Mouse (Mus musculus) forebrain, embryonic 15.5 days (tissue): ENCODE results near the gene Yipf6. TPM values are rescaled to one million over a fixed set of nuclear protein-coding genes. Genes with fewer than 3 reads are reported as not detected.

Source experiments
- ATAC-seq: fragments of 200-750 bp; cut with Nextera tagmentation; replicated peaks from 2 replicates; pipeline ENCODE4 v1.8.0; 2017; ENCODE audit warnings: mild to moderate bottlenecking, moderate TSS enrichment, moderate library complexity
- H3K27ac ChIP-seq: fragments of 300-500 bp; sonication (generic); replicated peaks from 2 replicates; pipeline ENCODE4 v1.5.1; 2015; ENCODE audit warnings: mild to moderate bottlenecking, inconsistent platforms
- H3K27me3 ChIP-seq: fragments of 300-500 bp; sonication (generic); 2 replicates; pipeline ENCODE4 v1.6.1; 2015; ENCODE audit warnings: inconsistent platforms
- H3K36me3 ChIP-seq: fragments of 300-500 bp; sonication (generic); 2 replicates; pipeline ENCODE4 v1.6.1; 2015; ENCODE audit warnings: mild to moderate bottlenecking, inconsistent platforms
- H3K4me1 ChIP-seq: fragments of 300-500 bp; sonication (generic); 2 replicates; pipeline ENCODE4 v1.6.1; 2015; ENCODE audit warnings: inconsistent platforms
- H3K4me2 ChIP-seq: fragments of 300-500 bp; sonication (generic); replicated peaks from 2 replicates; pipeline ENCODE4 v1.6.1; 2015; ENCODE audit warnings: mild to moderate bottlenecking, inconsistent platforms
- H3K4me3 ChIP-seq: fragments of 300-500 bp; sonication (generic); 2 replicates; pipeline ENCODE4 v1.5.1; 2015; ENCODE audit warnings: mild to moderate bottlenecking, inconsistent platforms
- H3K9ac ChIP-seq: fragments of 300-500 bp; sonication (generic); replicated peaks from 2 replicates; pipeline ENCODE4 v1.6.1; 2015; ENCODE audit warnings: mild to moderate bottlenecking, inconsistent platforms
- H3K9me3 ChIP-seq: fragments of 300-500 bp; sonication (generic); 2 replicates; pipeline ENCODE4 v1.6.1; 2016; ENCODE audit warnings: inconsistent platforms
- WGBS: fragments of 180-500 bp; shearing (Covaris S2); methylation state at CpG from one replicate; pipeline ENCODE4 v1.1.7; 2015; ENCODE audit warnings: mixed read lengths; 5-methylcytosine and 5-hydroxymethylcytosine counted together
- polyA plus RNA-seq: library from polyadenylated mRNA; unstranded; fragments of >200 nt; fragmentation: Nextera tagmentation; extraction: Ambion mirVana; gene quantifications from 2 replicates; pipeline ENCODE4 v1.2.1, GENCODE M21; 2015

Gene Yipf6
- 20.5 and 21.2 TPM in 2 replicates for polyA plus RNA-seq

DNA sequence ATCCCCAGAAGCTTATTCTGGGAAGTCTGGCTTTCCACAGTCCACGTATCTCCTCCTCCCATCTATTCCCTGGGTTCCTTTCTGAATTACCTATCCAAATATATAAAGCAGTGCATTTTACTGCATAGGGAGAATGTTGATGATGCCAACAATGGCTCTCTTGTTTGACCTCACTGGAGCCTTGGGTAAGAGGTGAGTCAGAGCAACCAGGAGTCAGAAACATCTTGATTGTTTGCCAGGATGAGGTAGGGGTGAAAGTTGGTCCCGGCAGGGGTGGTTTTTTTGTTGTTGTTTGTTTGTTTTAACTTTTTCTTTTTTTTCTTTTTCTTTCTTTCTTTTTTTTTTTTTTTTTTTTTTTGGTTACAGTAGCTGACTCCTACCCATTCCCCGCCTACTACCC is at the start of gene Yipf6:
Gene Yipf6, plus strand, starts transcription at position 216 of the 400 bp plus-strand sequence.
- H3K27me3 ChIP-seq: no peaks in the 10 kb centered on the region
- H3K36me3 ChIP-seq: no peaks in the 10 kb centered on the region
- H3K4me1 ChIP-seq: peaks cover 11% of the 10 kb centered on the region
- peak within 1 kb of the TSS; percentile 90 for H3K27ac ChIP-seq
- no peaks in the 10 kb centered on the region for H3K9me3 ChIP-seq
- H3K4me2 ChIP-seq: peak within 1 kb of the TSS; percentile 54
- H3K4me3 ChIP-seq: peak within 1 kb of the TSS; percentile 63
- H3K9ac ChIP-seq: peak within 1 kb of the TSS; percentile 65
- 72% methylated on average over 3 of the region's 3 CpGs for WGBS
- ATAC-seq: no peak

DNA sequence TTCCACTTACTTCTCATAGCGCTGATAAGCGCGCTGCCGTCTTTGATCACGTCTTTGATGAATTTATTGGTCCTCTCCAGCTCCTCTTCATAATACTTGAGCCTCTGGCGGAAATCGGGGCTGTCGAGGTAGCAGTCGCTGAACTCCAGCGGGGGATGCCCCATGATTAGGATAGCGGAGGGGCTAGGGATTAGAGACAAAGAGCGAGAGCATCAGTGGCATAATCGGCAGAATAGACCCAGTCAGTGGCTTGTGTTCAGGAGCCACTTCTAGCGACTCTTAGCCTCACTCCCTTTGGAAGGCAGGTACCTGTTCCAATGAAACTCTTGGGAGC is 46.1 kb upstream of the Yipf6 start:
- H3K27ac ChIP-seq: peak overlapping the region; percentile 93
- no peaks in the 10 kb centered on the region for H3K36me3 ChIP-seq
- peak overlapping the region; percentile 48 for H3K4me2 ChIP-seq
- peak overlapping the region; percentile 54 for H3K4me3 ChIP-seq
- no peaks in the 10 kb centered on the region for H3K9me3 ChIP-seq
- H3K27me3 ChIP-seq: no peaks in the 10 kb centered on the region
- peak overlapping the region; percentile 62 for H3K9ac ChIP-seq
- no peak; the same call in 1 of the 2 replicates for ATAC-seq
- peaks cover 14% of the 10 kb centered on the region for H3K4me1 ChIP-seq
- 9% methylated on average over 14 of the region's 14 CpGs for WGBS

DNA sequence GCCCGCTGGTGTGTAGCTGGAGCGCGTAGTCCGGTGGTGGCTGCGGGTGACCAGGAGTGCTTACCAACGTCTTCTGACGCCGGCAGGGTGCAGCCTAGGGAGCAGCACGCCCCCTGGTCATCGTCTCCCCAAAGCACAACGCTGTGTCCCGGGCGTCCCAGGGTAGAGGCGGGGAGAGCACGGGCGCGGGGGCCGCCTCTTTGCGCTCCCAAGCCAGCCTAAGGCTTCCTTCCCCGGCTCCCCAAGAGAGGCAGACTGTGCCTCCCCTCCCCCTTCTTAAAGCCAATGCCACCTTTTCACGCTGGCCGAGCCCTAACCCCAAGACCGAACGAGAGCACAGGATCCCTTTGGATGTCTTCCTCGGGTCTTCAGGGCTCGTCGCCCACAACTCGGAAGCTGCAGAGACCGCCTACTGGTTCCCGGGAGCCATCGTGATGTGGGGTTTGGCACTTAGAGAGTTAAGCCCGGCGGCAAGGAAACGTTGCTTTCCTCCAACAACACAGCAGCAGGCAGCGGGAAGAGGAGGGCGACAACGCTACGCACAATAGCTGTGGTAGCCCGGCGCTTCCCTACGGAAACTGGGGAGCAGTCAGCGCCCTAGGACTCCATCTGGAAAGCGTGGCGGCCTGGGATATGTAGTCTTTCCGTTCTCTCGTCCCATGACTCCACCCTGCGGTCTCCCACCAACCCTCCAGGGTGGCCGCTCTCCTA is 45.6 kb upstream of the Yipf6 start, which contains the start of gene Ophn1:
Gene Ophn1, minus strand, starts transcription at position 620 of the 711 bp plus-strand sequence.
- Histone ChIP-seq H3K27me3 (no peaks in the 10 kb centered on the region), H3K9ac (peak within 1 kb of the TSS; percentile 62), H3K27ac (peak within 1 kb of the TSS; percentile 93), H3K36me3 (no peaks in the 10 kb centered on the region), H3K4me3 (peak within 1 kb of the TSS; percentile 54), H3K4me2 (peak within 1 kb of the TSS; percentile 48), H3K4me1 (peaks cover 14% of the 10 kb centered on the region), H3K9me3 (no peaks in the 10 kb centered on the region)
- ATAC-seq: peak; percentile 98
- WGBS: 14% methylated on average over 48 of the region's 48 CpGs

DNA sequence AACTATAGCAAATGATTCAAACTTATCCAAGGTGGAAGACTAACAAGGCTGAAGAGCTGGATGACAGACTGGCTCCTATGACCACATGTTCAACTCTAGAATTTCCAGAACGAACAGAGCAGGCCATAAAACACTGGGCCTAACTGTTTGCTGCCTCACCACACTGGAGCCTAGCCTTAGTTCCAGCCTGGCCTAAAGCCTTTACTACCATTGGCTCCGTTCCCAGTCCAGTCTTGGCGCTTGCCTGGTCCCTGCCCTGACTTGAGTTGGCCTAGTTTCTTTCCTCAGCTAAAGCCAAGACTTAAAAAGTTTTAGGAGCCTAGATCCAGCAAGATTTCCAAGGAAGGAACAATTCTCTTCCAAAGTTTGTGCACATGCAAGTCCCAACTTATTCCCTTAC is 37.8 kb upstream of the Yipf6 start:
- Histone ChIP-seq H3K4me2 (no peak overlapping the region), H3K27me3 (no peaks in the 10 kb centered on the region), H3K9ac (no peak overlapping the region), H3K4me1 (no peaks in the 10 kb centered on the region), H3K27ac (no peak overlapping the region), H3K36me3 (no peaks in the 10 kb centered on the region), H3K4me3 (no peak overlapping the region), H3K9me3 (no peaks in the 10 kb centered on the region)
- 60% methylated on average over 3 of the region's 3 CpGs for WGBS
- ATAC-seq: no peak

DNA sequence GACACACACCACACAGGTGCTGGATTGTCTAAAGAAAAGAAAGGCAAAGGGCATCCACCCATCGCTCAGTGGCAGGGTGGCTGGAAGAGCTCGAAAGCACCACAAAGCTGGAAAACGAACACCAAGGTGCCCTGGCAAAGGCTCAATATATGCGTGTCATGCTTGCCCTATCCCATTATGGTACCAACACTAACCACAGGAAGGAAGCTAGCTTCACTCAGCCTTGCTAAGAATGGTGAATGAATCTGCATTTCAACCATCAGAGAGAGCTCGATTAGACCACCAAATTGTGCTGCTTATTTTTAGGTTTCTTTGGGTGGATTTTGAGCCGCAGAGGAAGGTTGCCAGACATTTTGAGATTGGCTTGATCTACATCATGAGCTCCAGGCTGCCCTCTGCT is 31.9 kb upstream of the Yipf6 start:
- H3K9ac ChIP-seq: no peak overlapping the region
- no peaks in the 10 kb centered on the region for H3K27me3 ChIP-seq
- WGBS: 81% methylated on average over 6 of the region's 6 CpGs
- ATAC-seq: no peak
- H3K36me3 ChIP-seq: no peaks in the 10 kb centered on the region
- H3K9me3 ChIP-seq: no peaks in the 10 kb centered on the region
- H3K27ac ChIP-seq: no peak overlapping the region
- no peak overlapping the region for H3K4me2 ChIP-seq
- H3K4me1 ChIP-seq: no peaks in the 10 kb centered on the region
- no peak overlapping the region for H3K4me3 ChIP-seq

DNA sequence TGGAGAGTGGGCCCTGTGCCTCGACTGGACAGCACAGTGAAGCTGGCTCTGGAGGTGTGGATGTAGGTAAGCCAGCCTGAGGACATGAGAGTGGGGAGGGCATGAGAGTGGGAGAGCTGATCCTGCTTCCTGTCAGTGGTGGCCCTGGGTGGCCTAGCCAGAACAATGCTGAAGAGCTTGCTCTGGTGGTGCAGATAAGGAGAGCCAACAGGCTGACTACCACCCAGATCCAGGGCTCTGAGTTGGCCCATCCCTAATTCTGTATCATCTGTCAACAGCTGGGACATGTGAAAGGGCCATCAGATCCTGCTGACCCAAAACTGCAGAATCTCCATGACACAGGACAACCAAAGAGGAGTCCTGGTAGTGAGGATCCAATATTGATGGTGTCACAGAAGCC is 27.2 kb upstream of the Yipf6 start:
- no peaks in the 10 kb centered on the region for H3K36me3 ChIP-seq
- no peaks in the 10 kb centered on the region for H3K4me1 ChIP-seq
- H3K4me2 ChIP-seq: no peak overlapping the region
- ATAC-seq: no peak
- WGBS: 53% methylated on average over 1 of the region's 1 CpGs
- H3K9ac ChIP-seq: no peak overlapping the region
- H3K27me3 ChIP-seq: no peaks in the 10 kb centered on the region
- no peaks in the 10 kb centered on the region for H3K9me3 ChIP-seq
- no peak overlapping the region for H3K27ac ChIP-seq
- H3K4me3 ChIP-seq: no peak overlapping the region

DNA sequence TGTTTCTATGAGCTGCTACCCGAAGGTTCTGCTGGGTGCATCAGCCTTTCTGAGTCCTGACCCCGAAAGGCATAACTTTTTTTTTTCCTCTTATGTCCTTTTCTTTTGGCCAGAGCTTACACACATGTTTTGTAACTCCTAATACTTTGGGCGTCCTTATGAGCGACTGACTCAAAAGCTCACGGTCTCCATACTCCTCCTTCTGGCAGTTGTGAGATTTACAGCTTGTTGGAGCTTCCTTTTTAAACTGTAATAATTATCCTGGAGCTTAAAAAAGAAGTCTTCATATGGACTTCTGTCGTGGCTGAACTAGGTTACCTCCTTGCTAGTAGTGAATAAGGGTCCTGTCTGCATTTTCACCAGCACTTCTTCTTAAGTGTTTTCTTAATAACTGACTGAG is 16.7 kb upstream of the Yipf6 start:
- H3K9me3 ChIP-seq: no peaks in the 10 kb centered on the region
- no peak overlapping the region for H3K4me3 ChIP-seq
- no peak overlapping the region for H3K9ac ChIP-seq
- no peak overlapping the region for H3K27ac ChIP-seq
- ATAC-seq: 0 out of 2 replicates have a peak, but pooled peaks have one; percentile 35
- H3K4me1 ChIP-seq: no peaks in the 10 kb centered on the region
- 24% methylated on average over 6 of the region's 6 CpGs for WGBS
- no peak overlapping the region for H3K4me2 ChIP-seq
- H3K36me3 ChIP-seq: no peaks in the 10 kb centered on the region
- no peaks in the 10 kb centered on the region for H3K27me3 ChIP-seq

DNA sequence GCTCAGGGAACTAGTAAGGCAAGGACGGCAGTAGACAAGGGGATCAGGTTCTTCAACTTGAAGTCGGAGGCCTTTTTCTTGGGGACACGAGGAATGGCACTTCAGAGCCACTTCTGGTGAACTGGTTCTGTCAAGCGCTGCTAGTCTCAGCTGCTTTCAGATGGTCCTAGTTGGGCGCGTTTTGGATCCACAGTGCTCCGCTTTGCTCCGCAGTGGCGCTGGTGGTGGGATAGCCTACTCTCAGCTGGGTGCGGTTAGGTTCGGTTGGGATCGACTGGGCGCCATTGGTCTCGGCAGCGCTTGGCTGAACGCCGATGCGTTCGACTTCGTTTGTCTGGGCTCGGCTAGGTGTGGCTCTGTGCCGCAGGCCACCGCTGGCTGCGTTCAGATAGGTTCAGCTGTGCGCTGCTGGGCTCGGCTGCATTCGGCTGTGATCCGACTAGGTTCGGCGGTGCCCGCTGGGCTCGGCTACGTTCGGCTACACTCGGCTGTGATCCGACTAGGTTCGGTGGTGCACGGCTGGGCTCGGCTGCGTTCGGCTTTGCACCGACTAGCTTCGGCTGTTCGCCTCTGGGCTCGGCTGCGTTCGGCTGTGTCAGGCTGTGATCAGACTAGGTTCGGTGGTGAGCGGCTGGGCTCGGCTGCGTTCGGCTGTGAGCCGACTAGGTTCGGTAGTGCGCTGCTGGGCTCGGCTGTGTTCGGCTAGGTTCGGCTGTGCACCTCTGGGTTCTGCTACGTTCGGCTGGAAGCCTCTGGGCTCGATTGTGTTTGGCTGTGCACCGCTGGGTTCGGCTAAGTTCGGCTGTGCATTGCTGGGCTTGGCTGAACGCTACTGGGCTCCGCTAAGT is 815 bp downstream of the Yipf6 start:
- peak overlapping the region; percentile 90 for H3K27ac ChIP-seq
- H3K4me3 ChIP-seq: peak overlapping the region; percentile 63
- H3K27me3 ChIP-seq: no peaks in the 10 kb centered on the region
- peak overlapping the region; percentile 65 for H3K9ac ChIP-seq
- peak; percentile 98 for ATAC-seq
- peak overlapping the region; percentile 54 for H3K4me2 ChIP-seq
- peaks cover 11% of the 10 kb centered on the region for H3K4me1 ChIP-seq
- H3K9me3 ChIP-seq: no peaks in the 10 kb centered on the region
- 22% methylated on average over 66 of the region's 66 CpGs for WGBS
- H3K36me3 ChIP-seq: no peaks in the 10 kb centered on the region

DNA sequence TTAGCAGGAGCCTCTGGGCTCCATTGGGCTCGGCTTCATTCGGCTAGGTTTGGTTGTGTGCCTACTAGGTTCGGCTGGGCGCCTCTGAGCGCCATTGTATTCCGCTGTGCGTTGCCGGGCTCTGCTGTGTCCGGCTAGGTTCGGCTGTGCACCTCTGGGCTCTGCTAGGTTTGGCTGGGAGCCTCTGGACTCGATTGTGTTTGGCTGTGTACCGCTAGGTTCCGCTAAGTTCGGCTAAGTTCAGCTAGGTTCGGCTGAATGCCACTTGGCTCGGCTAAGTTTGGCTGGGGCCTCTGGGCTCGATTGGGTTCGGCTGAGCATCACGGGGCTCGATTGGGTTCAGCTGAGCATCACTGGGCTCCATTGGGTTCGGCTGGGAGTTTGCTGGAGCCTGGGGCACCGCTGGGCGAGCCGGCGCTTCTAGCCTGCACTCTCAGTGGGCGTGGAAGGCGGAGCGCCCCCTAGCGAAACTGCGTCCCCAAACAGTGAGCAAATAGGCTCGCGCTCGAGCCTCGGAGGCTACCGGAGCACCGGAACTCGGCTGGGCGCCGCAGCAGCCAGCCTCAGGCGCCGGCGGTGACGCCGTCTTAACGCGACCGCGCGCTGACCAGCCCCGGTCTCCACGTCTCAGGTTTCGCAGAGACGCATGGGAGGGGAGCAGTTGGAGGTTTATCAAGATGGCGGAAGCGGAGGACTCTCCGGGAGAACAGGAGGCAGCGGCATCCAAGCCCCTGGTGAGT is 1.6 kb downstream of the Yipf6 start:
- peak overlapping the region; percentile 90 for H3K27ac ChIP-seq
- H3K4me3 ChIP-seq: peak overlapping the region; percentile 63
- WGBS: 19% methylated on average over 57 of the region's 57 CpGs
- ATAC-seq: peak; percentile 83
- no peaks in the 10 kb centered on the region for H3K27me3 ChIP-seq
- H3K4me1 ChIP-seq: peaks cover 11% of the 10 kb centered on the region
- H3K36me3 ChIP-seq: no peaks in the 10 kb centered on the region
- H3K9me3 ChIP-seq: no peaks in the 10 kb centered on the region
- H3K4me2 ChIP-seq: peak overlapping the region; percentile 54
- H3K9ac ChIP-seq: peak overlapping the region; percentile 63

DNA sequence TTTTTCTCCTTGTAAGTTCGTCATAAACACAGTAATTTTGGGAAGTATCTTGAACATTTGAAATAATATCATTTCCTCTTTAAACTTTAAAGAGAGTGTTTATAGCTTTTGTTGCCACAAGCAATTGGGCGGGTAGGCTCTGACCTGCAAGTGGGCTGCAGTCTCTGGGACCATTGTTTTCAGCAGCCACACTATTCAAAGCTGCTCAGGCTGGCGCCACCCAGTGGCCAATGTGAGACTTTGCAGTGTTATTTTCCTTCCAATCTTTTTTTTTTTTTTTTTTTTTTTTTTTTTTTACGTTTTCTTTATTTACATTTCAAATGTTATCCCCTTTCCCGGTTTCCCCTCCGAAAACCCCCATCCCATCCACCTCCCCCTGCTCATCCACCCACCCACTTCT is 17.8 kb downstream of the Yipf6 start:
- H3K27me3 ChIP-seq: no peaks in the 10 kb centered on the region
- H3K4me3 ChIP-seq: no peak overlapping the region
- H3K9me3 ChIP-seq: no peaks in the 10 kb centered on the region
- no peak overlapping the region for H3K4me2 ChIP-seq
- no peak overlapping the region for H3K9ac ChIP-seq
- 18% methylated on average over 6 of the region's 6 CpGs for WGBS
- H3K4me1 ChIP-seq: no peaks in the 10 kb centered on the region
- H3K27ac ChIP-seq: no peak overlapping the region
- no peak for ATAC-seq
- no peaks in the 10 kb centered on the region for H3K36me3 ChIP-seq

DNA sequence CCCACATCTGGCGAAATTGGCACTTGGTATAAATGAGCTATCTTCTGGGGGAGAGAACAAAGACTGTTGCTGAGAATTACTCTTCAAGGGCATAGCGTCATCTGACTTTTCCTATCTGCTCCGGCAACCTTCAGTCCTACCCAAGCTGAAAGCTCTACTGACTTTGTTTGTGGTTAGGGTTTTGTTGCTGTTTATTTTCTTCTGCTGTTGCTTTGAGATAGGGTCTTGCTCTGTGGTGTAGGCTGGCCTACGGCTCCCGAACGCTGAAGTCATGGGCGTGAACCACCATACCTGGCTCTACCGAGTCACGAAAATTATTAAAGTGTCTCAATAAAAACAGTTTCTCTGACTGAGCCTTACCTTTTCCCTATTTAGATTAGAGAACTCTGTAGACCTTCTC is 22.2 kb downstream of the Yipf6 start:
- H3K36me3 ChIP-seq: no peaks in the 10 kb centered on the region
- no peak overlapping the region for H3K27ac ChIP-seq
- no peaks in the 10 kb centered on the region for H3K9me3 ChIP-seq
- no peak overlapping the region for H3K9ac ChIP-seq
- no peak for ATAC-seq
- H3K4me2 ChIP-seq: no peak overlapping the region
- WGBS: 90% methylated on average over 9 of the region's 9 CpGs
- no peaks in the 10 kb centered on the region for H3K27me3 ChIP-seq
- no peak overlapping the region for H3K4me3 ChIP-seq
- no peaks in the 10 kb centered on the region for H3K4me1 ChIP-seq

DNA sequence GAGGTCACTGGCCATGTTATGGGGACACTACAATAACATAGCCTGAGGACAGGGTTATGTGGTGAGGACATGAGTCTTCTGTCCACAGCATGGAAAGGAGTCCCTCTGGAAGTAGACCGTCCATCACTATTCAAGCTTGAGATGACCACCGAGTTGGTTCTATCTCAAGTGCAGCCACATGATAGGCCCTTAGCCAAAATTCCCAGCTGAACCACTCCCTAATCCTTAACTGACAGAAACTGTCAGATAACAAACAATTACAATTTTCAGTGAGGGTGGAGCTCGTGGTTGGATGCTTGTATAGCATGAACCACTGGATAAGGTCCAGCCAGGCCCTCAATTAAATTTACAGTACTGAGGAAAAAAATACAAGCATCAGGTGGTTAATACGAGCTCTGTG is 22.9 kb downstream of the Yipf6 start:
- 87% methylated on average over 4 of the region's 4 CpGs for WGBS
- H3K27me3 ChIP-seq: no peaks in the 10 kb centered on the region
- no peak overlapping the region for H3K9ac ChIP-seq
- H3K4me2 ChIP-seq: no peak overlapping the region
- no peaks in the 10 kb centered on the region for H3K9me3 ChIP-seq
- H3K4me3 ChIP-seq: no peak overlapping the region
- H3K4me1 ChIP-seq: no peaks in the 10 kb centered on the region
- no peaks in the 10 kb centered on the region for H3K36me3 ChIP-seq
- ATAC-seq: no peak
- no peak overlapping the region for H3K27ac ChIP-seq
